Mouse (Mus musculus) lung, postnatal 10 days (tissue): ENCODE data around the gene Gba.

ENCODE experiments used
- DNase-seq: peaks from one replicate; pipeline ENCODE4 v3.0.0; 2021

Gba gene

GRCm38 (mm10) chr3:89244158-89244981, 41.6 kb downstream of the Gba start:
- DNase-seq, result peak; percentile 69

- DNase-seq, result peak; percentile 60
These were observed 42.4 kb downstream of the Gba start for GRCm38 (mm10) chr3:89244982-89245687.

GRCm38 (mm10) chr3:89245688-89246171, 43.0 kb downstream of the Gba start, which contains the start of gene Krtcap2:
Krtcap2 (plus strand) TSS chr3:89245966.
- DNase-seq, result peak; percentile 41

GRCm38 (mm10) chr3:89246261-89247100, 43.8 kb downstream of the Gba start, which contains the start of gene Trim46:
Trim46 (minus strand) TSS chr3:89246309.
- peak; percentile 93 for DNase-seq

- DNase-seq, result no peak
These were observed 44.7 kb downstream of the Gba start for GRCm38 (mm10) chr3:89247466-89247865.

- DNase-seq, result peak; percentile 83
These were observed 47.8 kb downstream of the Gba start for GRCm38 (mm10) chr3:89250435-89251040.

GRCm38 (mm10) chr3:89251365-89251895, 48.7 kb downstream of the Gba start:
- DNase-seq, result peak; percentile 91

GRCm38 (mm10) chr3:89254994-89255393, 52.3 kb downstream of the Gba start:
- DNase-seq, result no peak

- DNase-seq, result no peak
These were observed 53.4 kb downstream of the Gba start for GRCm38 (mm10) chr3:89256177-89256576.
